Mouse (Mus musculus) lung, embryonic 15.5 days (tissue): ENCODE results near the gene Akap13. TPM values are rescaled to one million over a fixed set of nuclear protein-coding genes. Genes with fewer than 3 reads are reported as not detected.
"Not testable (repeated sequence)": the region's sequence is repeated elsewhere in the genome, so short reads cannot be mapped to it uniquely, and the experiment has no call there.

Experiments
- ATAC-seq: fragments of 200-750 bp; cut with Nextera tagmentation; 2 replicates; pipeline ENCODE4 v1.8.0; 2017; ENCODE audit warnings: moderate number of reproducible peaks, borderline replicate concordance; ENCODE audit not compliant: low FRiP score, low TSS enrichment; ENCODE audit errors: extremely low read depth
- H3K27ac ChIP-seq: fragments of 300-500 bp; sonication (generic); 2 replicates; pipeline ENCODE4 v1.5.1; 2015; ENCODE audit warnings: moderate library complexity, mild to moderate bottlenecking, inconsistent platforms
- H3K27me3 ChIP-seq: fragments of 300-500 bp; sonication (generic); 2 replicates; pipeline ENCODE4 v1.6.1; 2015; ENCODE audit warnings: inconsistent platforms
- H3K36me3 ChIP-seq: fragments of 300-500 bp; sonication (generic); 2 replicates; pipeline ENCODE4 v1.6.1; 2015; ENCODE audit warnings: inconsistent platforms
- H3K4me1 ChIP-seq: fragments of 300-500 bp; sonication (generic); 2 replicates; pipeline ENCODE4 v1.6.1; 2015; ENCODE audit warnings: inconsistent platforms
- H3K4me2 ChIP-seq: fragments of 300-500 bp; sonication (generic); 2 replicates; pipeline ENCODE4 v1.6.1; 2015; ENCODE audit warnings: inconsistent platforms, mild to moderate bottlenecking, moderate library complexity
- H3K4me3 ChIP-seq: fragments of 300-500 bp; sonication (generic); 2 replicates; pipeline ENCODE4 v1.5.1; 2015; ENCODE audit warnings: mild to moderate bottlenecking, inconsistent platforms
- H3K9ac ChIP-seq: fragments of 300-500 bp; sonication (generic); 2 replicates; pipeline ENCODE4 v1.6.1; 2015; ENCODE audit warnings: inconsistent platforms
- H3K9me3 ChIP-seq: fragments of 300-500 bp; sonication (generic); 2 replicates; pipeline ENCODE4 v1.6.1; 2016; ENCODE audit warnings: inconsistent platforms
- WGBS: fragments of 180-500 bp; shearing (Covaris S2); methylation state at CpG from one replicate; pipeline ENCODE4 v1.1.7; 2015; 5-methylcytosine and 5-hydroxymethylcytosine counted together
- polyA plus RNA-seq: library from polyadenylated mRNA; unstranded; fragments of >200 nt; fragmentation: Nextera tagmentation; extraction: Ambion mirVana; gene quantifications from 2 replicates; pipeline ENCODE4 v1.2.1, GENCODE M21; 2015

The Akap13 gene
- polyA plus RNA-seq, 1 experiment from 2014 or later, result 39.0 TPM

DNA sequence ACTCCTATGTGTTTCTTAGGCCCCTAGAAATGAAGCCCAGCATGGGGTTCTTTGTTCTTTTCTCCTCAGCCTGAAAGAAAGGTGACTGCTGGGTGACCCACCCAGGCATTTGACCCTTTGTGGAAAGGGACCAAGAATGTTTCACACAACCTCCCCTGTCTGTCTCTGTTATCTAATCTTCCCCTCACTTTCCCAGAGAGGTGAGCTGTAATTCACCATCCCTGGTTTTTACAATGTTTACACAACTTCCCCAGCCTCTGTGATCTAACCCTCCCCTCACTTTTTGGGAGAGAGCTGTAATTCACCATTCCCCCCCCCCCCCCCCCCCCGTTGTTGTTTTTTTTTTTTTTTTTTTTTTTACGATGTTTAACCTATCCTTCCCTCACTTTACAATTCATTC is 331.5 kb downstream of the Akap13 start:
- Histone ChIP-seq H3K27me3 (no peaks in the 10 kb centered on the region), H3K4me1 (peaks cover 9% of the 10 kb centered on the region; the same call in 1 of the 2 replicates), H3K9ac (no peak overlapping the region), H3K27ac (no peak overlapping the region), H3K4me2 (no peak overlapping the region), H3K4me3 (no peak overlapping the region), H3K9me3 (no peaks in the 10 kb centered on the region), H3K36me3 (no peaks in the 10 kb centered on the region)
- ATAC-seq, result no peak
- WGBS, result 22% methylated on average over 1 of the region's 2 CpGs

DNA sequence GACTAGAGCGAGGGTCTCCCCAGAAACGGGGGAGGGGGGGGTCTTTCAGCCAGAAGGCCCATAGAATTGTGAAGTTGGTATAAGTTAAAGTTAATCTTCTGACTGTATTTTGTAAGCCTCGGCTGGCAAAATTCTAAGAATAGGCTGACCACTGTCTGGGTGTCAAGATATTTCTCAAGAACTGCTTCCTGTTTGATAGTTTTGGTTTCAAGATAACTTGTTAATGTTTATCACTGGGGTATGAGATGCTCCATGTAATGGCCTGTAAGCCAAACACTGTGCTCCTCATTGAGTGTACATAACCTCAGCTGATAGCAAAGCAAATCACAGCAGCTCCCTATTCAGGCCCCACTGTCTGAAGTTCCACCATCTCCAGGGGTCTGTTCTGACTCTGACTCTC is 332.0 kb downstream of the Akap13 start:
- ATAC-seq, result no peak
- 32% methylated on average over 3 of the region's 3 CpGs for WGBS
- Histone ChIP-seq H3K9ac (no peak overlapping the region), H3K9me3 (no peaks in the 10 kb centered on the region), H3K27me3 (no peaks in the 10 kb centered on the region), H3K4me1 (peaks cover 9% of the 10 kb centered on the region; the same call in 1 of the 2 replicates), H3K4me3 (no peak overlapping the region), H3K27ac (no peak overlapping the region), H3K36me3 (no peaks in the 10 kb centered on the region), H3K4me2 (no peak overlapping the region)

DNA sequence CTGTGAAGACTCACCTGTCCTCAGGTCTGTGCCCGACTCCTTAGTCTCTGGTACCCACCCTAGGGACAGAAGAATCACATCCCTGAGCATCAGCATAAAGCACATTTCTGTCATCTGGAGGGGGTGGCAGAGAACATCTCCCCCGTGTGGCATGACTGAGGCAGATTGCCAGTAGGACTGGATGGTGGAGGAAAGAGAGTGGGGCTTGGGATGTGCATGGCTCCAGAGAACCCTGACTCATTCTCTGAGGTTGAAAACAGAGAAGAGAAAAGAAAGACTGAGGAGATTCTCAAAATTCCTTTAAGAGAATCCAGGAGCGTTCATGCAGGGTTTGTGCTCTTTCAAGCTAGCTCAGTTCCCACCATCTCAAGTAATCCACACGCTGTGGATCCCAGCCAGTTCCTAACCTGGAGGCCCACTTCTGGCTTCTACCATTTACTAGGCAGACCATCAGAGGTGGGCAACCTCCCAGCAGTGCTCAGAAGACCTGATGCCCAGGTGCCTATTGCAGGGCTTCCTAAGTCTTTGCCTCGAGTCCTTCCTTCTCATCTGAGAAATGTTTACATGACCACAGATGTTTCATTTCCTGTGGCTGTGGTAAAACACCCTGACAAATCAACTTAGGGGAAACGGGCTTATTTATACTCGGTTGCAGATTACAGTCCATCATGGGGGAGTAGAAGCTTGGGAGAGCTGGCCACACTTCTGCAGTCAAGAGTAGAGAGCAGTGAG is 332.9 kb downstream of the Akap13 start:
- not testable (repeated sequence) for H3K4me2 ChIP-seq, H3K4me3 ChIP-seq, H3K9ac ChIP-seq, H3K27ac ChIP-seq, H3K4me1 ChIP-seq, H3K27me3 ChIP-seq, H3K9me3 ChIP-seq, H3K36me3 ChIP-seq
- 59% methylated on average over 4 of the region's 7 CpGs for WGBS
- ATAC-seq, result peak; percentile 46; the same call in 1 of the 2 replicates

DNA sequence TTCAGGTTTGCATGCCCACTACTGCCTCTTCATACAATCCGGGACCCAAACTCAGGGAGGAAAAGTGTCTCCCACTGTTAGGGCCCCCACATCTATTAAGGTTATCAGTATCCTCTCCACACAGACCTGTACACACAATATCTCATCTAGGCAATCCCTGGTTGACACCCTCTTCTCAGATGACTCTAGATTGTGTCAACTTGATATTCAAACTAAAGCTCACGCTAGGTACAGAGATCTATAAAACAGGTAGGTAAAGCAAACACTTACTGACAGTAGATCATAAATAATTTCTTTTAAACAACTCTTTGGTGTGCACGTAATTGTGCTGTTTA is 333.4 kb downstream of the Akap13 start:
- not testable (repeated sequence) for H3K4me2 ChIP-seq, H3K27me3 ChIP-seq, H3K4me1 ChIP-seq, H3K27ac ChIP-seq, H3K9ac ChIP-seq, H3K4me3 ChIP-seq, H3K9me3 ChIP-seq, H3K36me3 ChIP-seq, ATAC-seq
- WGBS, result 47% methylated on average over 3 of the region's 3 CpGs

DNA sequence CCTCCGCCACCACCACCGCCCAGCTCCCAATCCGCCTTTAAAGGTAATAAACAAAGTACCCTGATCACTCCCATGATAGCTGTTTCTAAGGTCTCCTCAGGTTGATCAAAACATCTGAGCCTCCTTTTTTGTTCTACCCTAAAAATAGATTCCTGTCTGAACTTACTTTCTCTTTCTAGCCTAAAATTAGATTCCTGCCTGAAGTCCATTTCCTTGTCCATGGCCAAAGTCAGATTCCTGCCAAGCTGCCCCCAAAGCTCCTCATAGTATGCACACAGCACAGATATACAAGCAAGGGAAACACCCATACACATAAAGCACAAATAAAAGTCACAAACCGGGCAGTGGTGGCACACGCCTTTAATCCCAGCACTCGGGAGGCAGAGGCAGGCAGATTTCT is 334.4 kb downstream of the Akap13 start:
- 94% methylated on average over 6 of the region's 6 CpGs for WGBS
- no peak overlapping the region for H3K4me3 ChIP-seq
- no peak overlapping the region for H3K27ac ChIP-seq
- no peaks in the 10 kb centered on the region for H3K9me3 ChIP-seq
- no peak for ATAC-seq
- H3K9ac ChIP-seq, result no peak overlapping the region
- peaks cover 5% of the 10 kb centered on the region; the same call in 1 of the 2 replicates for H3K4me1 ChIP-seq
- no peaks in the 10 kb centered on the region for H3K27me3 ChIP-seq
- no peak overlapping the region for H3K4me2 ChIP-seq
- no peaks in the 10 kb centered on the region for H3K36me3 ChIP-seq

DNA sequence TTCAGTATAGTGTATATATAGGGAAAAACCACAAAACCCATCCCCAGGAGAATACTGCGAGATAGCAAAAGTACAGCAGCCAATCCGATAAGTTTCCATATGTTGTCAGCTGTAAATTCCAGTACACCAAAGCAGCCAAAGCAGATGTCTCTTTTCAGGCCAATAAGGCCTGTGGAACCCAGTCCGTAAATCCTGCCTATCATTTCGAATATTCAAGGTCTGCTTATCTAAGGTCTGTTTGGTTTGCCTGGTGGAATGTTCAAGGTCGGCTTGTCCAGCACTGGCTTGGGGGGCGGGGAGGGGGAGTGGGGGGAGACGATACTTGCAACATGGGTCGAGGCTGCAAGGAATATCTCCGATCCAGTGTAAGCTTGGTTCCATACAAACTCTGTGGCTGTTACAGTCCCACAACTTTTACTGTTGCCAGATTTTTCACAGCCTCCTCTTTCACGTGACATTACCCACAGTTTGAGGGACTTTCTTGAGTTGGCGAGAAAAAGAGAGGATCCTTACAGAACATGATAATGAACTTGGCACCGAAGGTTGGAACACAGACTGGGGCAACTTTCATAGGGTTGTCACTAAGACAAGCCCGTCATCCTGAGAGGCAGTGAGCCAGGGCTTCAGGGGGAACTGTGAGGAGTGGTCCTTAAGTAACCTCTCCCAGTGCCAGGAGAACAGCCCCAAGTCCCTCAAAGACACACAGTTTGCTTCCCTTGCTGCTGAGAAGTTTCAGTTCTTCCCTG is 335.9 kb downstream of the Akap13 start:
- WGBS, result 40% methylated on average over 13 of the region's 13 CpGs
- ATAC-seq, H3K9me3 ChIP-seq, H3K4me2 ChIP-seq, H3K4me3 ChIP-seq, H3K9ac ChIP-seq, H3K27ac ChIP-seq, H3K27me3 ChIP-seq, H3K4me1 ChIP-seq, H3K36me3 ChIP-seq: not testable (repeated sequence)

DNA sequence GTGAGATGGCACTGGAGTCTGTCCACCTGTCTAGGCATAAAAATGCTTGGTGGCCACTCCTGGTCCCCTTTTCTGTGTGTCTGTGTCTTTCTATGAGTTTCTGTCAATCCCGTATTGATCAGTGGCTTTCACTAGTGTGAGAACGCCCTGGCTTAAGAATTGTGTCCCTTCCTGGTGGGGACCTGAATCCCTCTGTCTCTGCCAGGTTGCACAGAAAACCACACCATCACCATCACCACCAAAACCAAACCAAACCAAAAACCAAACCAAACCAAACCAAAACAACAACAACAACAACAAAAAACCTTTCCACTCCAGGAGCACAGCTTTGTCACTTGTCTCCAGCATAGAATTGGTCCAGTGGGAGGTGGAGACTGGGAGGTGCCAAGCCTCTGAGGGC is 337.8 kb downstream of the Akap13 start:
- WGBS, result 61% methylated on average over 2 of the region's 2 CpGs
- Histone ChIP-seq H3K27ac (no peak overlapping the region), H3K4me2 (no peak overlapping the region), H3K9me3 (no peaks in the 10 kb centered on the region), H3K4me3 (no peak overlapping the region), H3K9ac (no peak overlapping the region), H3K27me3 (no peaks in the 10 kb centered on the region), H3K36me3 (no peaks in the 10 kb centered on the region), H3K4me1 (peaks cover 7% of the 10 kb centered on the region; the same call in 1 of the 2 replicates)
- no peak for ATAC-seq

DNA sequence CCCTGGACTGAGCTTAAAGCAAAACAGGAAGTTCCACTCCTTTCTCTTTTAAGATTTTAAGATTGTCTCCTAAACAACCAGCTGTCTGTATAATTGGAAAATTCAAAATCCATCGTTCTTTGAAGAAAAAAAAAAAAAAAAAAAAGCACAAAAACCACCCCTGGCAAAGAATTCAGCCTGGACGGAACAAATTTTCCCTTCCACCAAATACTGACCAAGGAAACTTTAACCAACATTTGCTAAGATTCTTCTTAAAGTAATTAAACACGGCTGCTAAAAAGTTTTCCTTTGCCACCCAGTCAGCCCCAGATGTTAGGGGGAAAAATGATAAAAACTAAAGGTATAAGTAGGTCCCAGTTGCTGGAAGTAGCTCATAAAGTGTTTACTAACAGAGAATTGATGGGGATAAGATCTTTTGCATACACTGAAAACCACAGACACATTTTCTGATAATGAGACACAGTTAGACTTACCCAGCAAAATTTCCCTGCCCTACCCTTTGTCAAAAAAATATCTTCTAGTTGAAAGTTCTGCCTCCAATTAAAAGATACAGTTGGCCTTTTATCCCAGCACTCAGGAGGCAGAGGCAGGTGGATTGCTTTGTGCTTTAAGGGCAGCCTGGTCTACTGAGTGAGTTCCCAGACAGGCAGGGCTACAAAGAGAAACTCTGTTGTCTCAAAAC is 338.5 kb downstream of the Akap13 start:
- Histone ChIP-seq H3K27me3 (no peaks in the 10 kb centered on the region), H3K27ac (no peak overlapping the region), H3K36me3 (no peaks in the 10 kb centered on the region), H3K4me3 (no peak overlapping the region), H3K4me2 (no peak overlapping the region), H3K9ac (no peak overlapping the region), H3K4me1 (0 out of 2 replicates have a peak, but pooled peaks cover 6% of the 10 kb centered on the region), H3K9me3 (no peaks in the 10 kb centered on the region)
- no peak for ATAC-seq
- WGBS, result 30% methylated on average over 3 of the region's 3 CpGs

DNA sequence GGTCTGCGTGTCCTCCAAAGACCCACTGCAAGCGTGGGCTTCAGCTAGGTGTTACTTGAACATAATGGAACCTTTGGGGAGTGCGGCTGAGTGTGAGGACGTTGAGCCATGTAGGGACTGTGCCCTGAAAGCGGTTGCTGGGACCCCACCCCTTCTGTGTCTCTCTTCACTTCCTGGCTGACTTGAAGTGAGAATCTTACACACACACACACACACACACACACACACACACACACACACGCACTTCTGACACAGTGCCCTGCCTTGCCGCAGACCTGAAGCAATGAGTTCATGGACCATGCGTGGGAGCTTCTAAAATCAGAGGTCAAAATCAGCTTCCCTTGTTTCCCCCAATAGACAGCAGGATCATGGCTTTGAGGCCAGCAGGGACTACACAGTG is 339.8 kb downstream of the Akap13 start:
- no peaks in the 10 kb centered on the region for H3K27me3 ChIP-seq
- ATAC-seq, result no peak

DNA sequence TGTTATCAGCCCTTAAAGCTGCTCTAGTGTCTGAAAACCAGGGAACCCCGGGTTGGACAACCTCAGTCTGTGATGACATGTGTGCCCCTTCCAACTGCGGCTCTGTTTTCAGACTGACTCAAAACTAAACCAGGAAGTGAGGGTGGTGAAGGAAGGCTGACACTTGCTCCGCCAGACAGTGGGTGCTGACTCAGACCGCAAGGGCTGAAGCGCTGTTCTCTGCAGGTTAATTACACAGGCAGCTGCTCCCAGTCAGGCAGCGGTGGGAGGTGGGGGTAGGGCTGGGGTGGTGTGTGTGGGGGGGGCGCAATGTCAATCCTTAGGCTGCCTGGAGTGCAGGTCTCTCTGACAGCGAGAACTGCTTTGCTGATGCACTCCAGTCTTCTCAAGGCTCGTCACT is 341.1 kb downstream of the Akap13 start:
- no peak overlapping the region for H3K4me2 ChIP-seq
- H3K4me3 ChIP-seq, result no peak overlapping the region
- H3K9ac ChIP-seq, result no peak overlapping the region
- no peaks in the 10 kb centered on the region for H3K36me3 ChIP-seq
- H3K4me1 ChIP-seq, result 0 out of 2 replicates have a peak, but pooled peaks cover 6% of the 10 kb centered on the region
- no peak overlapping the region for H3K27ac ChIP-seq
- H3K27me3 ChIP-seq, result no peaks in the 10 kb centered on the region
- no peaks in the 10 kb centered on the region for H3K9me3 ChIP-seq
- ATAC-seq, result no peak
- 16% methylated on average over 9 of the region's 9 CpGs for WGBS

More for the DNA sequence above, 339.8 kb downstream of the Akap13 start:
- no peaks in the 10 kb centered on the region for H3K36me3 ChIP-seq
- 74% methylated on average over 8 of the region's 8 CpGs for WGBS
- no peak overlapping the region for H3K4me2 ChIP-seq
- 0 out of 2 replicates have a peak, but pooled peaks cover 6% of the 10 kb centered on the region for H3K4me1 ChIP-seq
- H3K27ac ChIP-seq, result no peak overlapping the region
- H3K4me3 ChIP-seq, result no peak overlapping the region
- no peaks in the 10 kb centered on the region for H3K9me3 ChIP-seq
- no peak overlapping the region for H3K9ac ChIP-seq

DNA sequence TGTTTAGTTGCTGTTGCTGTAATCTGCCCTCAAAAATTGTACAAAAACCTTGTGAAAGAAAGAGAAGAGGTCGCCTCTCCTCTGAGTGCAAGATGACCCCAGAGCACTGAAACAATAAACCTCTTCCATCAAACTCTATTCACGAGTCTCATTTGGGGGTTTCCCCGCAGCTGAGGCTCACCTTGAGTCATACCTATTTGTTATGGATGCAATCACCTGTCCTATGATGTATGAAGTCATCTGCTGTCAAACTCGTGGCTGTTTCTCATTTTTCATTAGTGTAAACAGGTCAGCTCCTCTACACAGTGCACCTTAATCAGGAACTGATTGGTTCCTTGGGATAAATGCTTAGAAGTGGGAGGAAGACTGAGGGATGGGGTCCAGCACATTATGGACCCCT is 345.2 kb downstream of the Akap13 start:
- 42% methylated on average over 4 of the region's 4 CpGs for WGBS
- no peak for ATAC-seq

DNA sequence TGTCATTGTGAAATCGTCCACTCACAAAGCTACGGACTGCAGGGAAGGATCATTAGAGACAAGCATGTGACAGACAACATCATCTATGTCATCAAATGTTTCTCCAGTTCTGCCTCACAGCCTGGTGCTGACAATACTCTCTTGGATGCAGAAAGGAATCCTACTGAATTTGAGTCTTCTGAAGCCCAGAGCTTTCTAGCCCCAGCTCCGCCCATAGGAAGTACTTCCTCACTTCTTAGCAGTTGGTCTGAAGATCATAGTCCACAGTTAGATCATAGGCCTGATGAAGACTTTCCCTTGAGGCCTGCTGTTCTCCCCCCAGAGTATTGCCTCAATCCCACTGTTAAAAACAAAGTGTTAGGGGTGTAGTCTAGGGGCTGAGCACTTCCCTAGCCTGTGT is 345.7 kb downstream of the Akap13 start:
- Histone ChIP-seq H3K9ac (no peak overlapping the region), H3K27me3 (no peaks in the 10 kb centered on the region), H3K27ac (no peak overlapping the region), H3K4me1 (peaks cover 9% of the 10 kb centered on the region; the same call in 1 of the 2 replicates), H3K9me3 (no peaks in the 10 kb centered on the region), H3K4me2 (no peak overlapping the region), H3K4me3 (no peak overlapping the region), H3K36me3 (no peaks in the 10 kb centered on the region)
- no peak for ATAC-seq
- 84% methylated on average over 3 of the region's 3 CpGs for WGBS

More for the DNA sequence above, 345.2 kb downstream of the Akap13 start:
- H3K27ac ChIP-seq, result no peak overlapping the region
- H3K4me3 ChIP-seq, result no peak overlapping the region
- no peaks in the 10 kb centered on the region for H3K27me3 ChIP-seq
- H3K9me3 ChIP-seq, result no peaks in the 10 kb centered on the region
- H3K4me1 ChIP-seq, result 0 out of 2 replicates have a peak, but pooled peaks cover 6% of the 10 kb centered on the region
- no peak overlapping the region for H3K4me2 ChIP-seq
- no peaks in the 10 kb centered on the region for H3K36me3 ChIP-seq
- H3K9ac ChIP-seq, result no peak overlapping the region
